Mouse (Mus musculus) C2C12 (cell line): ENCODE measurements around the gene Adcyap1r1.

Experiments used
- CEBPB ChIP-seq: IDR thresholded peaks from one replicate; pipeline ENCODE4 v1.6.1; 2011; ENCODE audit warnings: low read depth, mild to moderate bottlenecking, control low read depth, moderate library complexity
- CTCF ChIP-seq: IDR thresholded peaks from one replicate; pipeline ENCODE4 v1.5.1; 2011; ENCODE audit not compliant: control insufficient read depth, insufficient read depth, insufficient read length
- FOSL1 ChIP-seq: IDR thresholded peaks from one replicate; pipeline ENCODE4 v1.8.0; 2011; ENCODE audit warnings: mild to moderate bottlenecking, low read length; ENCODE audit not compliant: poor library complexity, insufficient read depth, severe bottlenecking
- MAX ChIP-seq: IDR thresholded peaks from one replicate; pipeline ENCODE4 v1.6.1; 2011; ENCODE audit warnings: mild to moderate bottlenecking, control low read depth
- MYOD1 ChIP-seq: IDR thresholded peaks from one replicate; pipeline ENCODE4 v1.6.1; 2011; ENCODE audit warnings: low read depth; ENCODE audit not compliant: control insufficient read depth, insufficient read length
- MYOG ChIP-seq: IDR thresholded peaks from one replicate; pipeline ENCODE4 v1.6.1; 2011; ENCODE audit not compliant: control insufficient read depth, insufficient read length; ENCODE audit errors: extremely low read depth
- USF1 ChIP-seq: IDR thresholded peaks from one replicate; pipeline ENCODE4 v1.6.1; 2011; ENCODE audit warnings: low read depth, mild to moderate bottlenecking, control low read depth, moderate library complexity

GRCm38 (mm10) chr6:55487726-55488125, 35.9 kb downstream of the Adcyap1r1 start:
- TF ChIP-seq CTCF: no peak
- TF ChIP-seq MYOG: no peak
- no peak for TF ChIP-seq MYOD1
- TF ChIP-seq USF1: no peak
- no peak for TF ChIP-seq CEBPB
- no peak for TF ChIP-seq MAX
- no peak for TF ChIP-seq FOSL1
